Mouse (Mus musculus) cerebellum, postnatal 36 days (tissue): ENCODE data around the gene Hirip3.
"Not testable (repeated sequence)": the region's sequence is repeated elsewhere in the genome, so short reads cannot be mapped to it uniquely, and the experiment has no call there.

ENCODE experiments used
- DNase-seq, 2 experiments: peaks; one replicate each; pipeline ENCODE4 v3.0.0; 2021 to 2022; ENCODE audit warnings: mixed read lengths in 2 of 2

The Hirip3 gene

DNA sequence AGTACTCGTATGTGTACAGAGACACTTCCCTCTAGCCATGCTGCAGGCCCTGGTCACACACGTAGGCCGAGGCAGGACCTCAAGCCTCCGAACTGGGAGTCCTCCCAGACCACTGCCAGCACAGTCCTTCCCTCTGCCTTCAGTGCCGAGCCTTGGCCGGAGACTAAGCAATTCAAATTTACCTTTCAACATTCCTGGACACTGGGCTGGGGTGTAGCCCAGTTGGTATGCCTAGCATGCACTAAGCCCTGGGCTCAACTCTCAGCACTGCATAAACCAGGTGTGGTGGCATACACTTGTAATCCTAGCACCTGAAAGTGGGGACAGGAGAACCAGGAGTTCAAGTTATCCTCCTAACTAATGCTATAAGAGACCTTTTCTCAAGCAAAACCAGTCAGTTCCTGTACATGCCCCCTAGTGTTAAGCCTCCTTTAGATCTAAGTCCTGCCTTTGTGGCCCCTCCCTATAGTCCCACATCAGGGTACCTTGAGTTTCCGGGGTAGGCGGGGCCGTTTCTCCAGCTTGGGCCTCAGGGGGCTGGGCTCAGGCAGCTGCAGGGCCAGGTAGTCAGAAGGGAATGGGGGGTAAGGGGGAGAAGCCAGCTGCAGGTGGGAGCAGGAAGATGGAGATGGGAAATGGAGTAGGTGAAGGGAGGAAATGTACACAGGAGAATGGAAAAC lies 4.9 kb upstream of the Hirip3 start:
- no peak for DNase-seq

DNA sequence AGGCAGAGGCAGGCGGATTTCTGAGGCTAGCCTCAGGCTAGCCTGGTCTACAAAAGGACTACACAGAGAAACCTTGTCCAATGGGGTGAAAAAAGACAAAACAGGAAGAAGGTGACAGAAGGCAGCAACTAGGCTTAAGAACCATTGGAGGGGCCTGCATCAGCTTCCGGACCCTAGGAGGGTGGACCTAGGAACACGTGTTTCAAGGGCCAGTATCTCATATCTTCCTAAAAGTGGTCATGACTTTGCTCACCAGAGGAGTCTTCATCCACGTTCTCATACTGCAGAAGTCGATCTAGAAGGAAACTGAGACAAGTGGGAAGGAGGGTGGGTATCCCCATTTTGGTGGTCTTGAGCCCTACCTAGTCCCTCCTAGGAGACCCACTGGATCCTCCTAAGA lies 785 bp upstream of the Hirip3 start:
- no peak for DNase-seq

DNA sequence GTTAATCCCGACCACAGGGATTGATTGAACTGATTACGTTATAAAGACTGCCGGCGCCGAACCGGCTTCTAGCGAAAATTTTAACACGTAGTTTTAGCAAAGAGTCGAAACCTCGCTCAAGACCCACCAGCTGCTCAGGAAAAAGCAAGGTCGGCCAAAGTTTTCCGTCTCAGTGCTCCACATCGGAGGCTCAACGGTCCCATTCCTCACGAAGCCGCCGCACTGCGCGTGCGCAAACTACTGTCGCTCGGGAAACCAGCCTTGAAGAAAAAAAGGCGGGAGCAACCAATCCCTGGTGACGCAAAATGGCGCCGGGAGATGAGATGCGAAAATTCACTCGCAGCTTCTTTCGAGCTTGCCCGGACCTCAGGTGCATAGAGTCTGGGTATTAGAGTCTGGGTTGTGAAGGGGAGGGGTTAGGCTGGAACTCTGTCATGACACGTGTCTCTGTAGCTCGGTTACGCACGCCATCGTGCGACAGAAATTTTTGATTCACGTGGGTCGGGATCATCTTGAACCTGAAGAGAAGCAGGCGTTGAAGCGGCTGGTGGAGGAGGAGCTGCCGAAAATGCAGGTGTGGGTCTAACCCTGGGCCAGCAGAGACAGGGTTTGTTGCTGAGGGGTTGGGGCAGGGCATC lies 494 bp downstream of the Hirip3 start, which contains the start of gene Ino80e:
Gene Ino80e, minus strand, starts transcription at position 231 of the 638 bp plus-strand sequence.
- peak; percentile 94 to 97 for DNase-seq

DNA sequence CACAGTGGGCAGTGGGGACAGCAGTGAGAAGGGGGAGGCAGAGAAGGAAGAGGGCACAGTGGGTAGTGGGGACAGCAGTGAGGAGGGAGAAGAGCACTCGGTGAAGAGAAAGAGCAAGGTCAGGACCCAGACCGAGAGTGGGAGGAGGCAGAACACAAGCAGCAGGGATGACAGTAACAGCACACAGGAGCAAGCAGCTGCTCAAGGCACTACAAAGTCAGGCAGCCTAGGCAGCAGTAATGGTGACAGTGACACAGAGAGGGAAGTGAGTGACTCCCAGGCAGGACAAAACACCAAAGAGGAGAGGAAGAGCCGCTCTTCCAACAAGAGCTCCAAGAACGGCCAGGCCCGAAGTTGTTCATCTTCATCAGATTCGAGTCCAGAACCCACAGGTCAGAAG lies 2.0 kb downstream of the Hirip3 start:
- DNase-seq: no peak

DNA sequence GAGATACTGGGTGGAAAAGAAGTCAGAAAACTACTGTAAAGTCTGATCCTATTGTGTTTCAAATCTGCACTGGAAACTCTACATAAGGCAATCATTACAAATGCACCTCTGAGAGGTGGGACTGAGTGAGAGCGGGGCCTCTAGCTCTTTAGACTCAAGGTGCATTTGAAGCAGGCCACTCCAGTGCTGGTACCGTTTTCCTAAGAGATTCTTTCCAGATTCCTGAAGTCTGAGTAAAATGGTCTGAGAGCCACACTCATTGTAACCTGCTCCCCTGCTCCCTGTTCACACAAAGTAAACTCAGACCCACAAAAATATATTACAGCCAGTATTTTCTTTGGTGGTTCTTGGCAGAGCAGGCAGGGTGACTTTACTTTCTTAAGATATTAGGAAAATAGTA lies 5.8 kb downstream of the Hirip3 start:
- no peak for DNase-seq

DNA sequence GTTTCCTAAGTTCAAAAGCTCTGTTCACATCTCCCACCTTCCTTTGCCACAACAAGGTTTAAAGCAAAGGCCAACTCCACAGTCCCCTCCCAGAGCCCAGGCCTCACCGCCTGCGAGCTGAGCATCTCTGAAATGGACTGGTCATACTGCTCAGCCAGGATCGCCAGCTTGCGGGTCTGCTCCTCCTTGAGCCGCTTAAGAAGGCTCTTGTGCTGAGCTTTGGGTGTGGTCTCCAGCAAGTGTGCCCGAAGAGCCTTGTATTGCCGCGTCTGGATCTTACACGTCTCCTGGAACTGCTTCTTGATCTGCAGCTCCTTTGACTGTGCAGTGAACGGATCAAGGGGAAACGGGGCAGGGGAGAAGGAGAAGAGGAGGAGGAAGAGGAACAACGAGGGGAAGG lies 6.2 kb downstream of the Hirip3 start:
- no peak for DNase-seq

DNA sequence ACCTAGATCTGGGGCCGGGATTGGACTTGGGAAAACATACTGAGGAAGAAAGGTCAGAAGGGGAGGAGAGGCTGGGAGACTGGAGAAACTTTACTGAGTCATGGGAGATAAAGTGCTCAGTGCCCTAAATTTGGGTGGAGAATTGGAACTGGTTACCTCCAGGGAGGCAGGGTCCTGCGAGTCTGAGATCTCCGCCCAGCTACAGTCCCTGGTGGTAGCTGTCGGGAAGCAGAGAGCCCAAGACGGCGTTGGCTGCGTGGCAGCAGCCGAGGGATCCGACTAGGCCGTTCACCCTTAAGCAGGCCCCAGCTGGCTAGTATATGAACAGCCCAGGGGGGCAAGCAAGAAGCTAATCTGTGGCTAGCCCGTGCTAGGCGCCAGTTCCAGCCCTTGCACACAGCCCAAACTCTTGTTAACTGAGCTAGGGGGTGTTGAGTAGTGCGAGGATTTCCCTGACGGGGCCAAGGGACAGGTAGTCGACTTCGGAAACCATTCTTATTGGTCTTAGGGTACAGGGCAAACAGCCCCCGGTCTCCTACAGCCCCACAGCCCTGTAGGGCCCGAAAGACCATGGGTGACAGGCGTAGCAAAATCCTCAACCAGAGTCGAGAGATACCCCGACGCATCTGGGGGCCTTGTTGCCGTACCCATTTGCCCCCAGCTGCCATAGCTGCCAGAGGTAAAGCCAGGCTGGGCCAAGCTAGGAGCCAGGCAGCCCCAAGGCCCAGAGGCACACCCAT lies 8.2 kb downstream of the Hirip3 start:
- no peak for DNase-seq

DNA sequence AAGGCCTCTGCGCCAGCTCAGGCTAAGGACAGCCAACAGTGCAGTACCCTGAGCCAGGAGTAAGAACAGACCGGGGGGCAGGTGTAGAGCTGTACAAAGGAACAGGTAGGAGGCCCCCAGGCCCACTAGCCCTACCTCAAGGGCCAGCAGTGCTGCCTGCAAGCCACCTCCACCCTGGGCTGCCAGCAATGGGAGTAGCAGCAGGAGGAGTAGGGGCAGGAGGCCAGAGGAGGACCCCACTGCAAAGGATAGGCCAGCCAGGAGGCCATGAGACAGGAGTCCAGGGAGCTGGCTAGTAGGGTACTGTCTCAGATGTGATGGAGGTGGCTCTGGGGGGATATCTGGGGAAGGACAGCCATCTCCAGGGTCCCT lies 8.7 kb downstream of the Hirip3 start:
- no peak for DNase-seq

DNA sequence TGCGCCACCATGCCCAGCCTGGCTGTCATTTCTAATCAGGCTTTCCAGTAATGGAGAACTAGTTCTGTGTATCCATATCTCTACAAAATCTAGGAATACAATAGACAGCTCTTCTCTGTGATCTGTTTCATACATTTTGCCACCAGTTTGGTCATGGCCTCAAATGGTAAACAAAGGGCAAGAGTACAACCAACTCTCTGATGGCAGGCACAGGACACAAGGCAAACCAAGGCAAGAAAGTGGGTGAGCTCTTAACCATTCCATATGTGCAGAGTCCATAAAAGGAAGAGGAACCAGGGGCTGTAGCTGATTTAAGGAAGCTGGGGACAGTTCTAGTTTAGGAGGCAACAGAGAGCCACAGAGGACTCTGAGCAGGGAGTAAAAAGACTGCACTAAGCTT lies 15.5 kb downstream of the Hirip3 start:
- no peak for DNase-seq

DNA sequence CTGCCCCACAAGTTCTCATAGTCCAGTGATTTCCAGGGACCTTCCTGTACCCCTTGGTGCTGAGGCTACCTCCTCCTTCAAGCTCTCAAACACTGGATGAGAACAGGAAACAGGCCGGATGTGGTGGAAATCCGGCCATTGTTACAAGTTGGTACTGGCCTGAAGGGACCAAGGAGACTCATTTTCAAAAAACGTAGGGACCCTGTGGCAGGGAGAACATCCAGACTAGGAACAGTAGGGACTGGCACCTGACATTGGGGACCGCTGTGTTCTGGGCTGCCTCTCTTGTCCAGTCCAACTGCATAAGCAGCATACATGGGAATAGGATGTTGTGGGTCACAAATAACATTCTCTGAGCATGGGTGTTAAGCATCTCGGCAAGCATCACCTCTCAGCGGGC lies 19.3 kb downstream of the Hirip3 start:
- no peak for DNase-seq

DNA sequence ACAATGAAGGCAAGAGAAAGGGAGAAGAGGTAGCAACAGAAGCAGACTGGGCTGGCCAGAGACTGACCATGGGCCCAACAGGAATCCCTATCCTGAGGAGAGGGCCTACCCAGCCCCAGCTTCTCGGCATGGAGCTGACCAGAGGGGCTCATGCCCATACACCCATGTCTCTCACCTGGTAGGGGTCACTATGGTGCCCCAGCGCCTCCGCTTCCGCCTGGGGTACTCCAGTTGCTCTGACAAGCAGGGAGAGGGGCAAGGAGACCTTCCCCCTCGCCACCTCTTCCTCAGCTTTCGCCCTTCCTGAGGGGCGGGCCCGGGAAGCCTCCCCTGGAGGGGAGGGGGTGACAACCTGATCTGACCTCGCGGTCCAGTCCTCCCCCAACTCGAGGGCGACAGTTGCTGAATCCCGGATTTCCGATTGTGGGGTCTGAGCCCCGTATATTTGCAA lies 22.0 kb downstream of the Hirip3 start:
- no peak for DNase-seq

DNA sequence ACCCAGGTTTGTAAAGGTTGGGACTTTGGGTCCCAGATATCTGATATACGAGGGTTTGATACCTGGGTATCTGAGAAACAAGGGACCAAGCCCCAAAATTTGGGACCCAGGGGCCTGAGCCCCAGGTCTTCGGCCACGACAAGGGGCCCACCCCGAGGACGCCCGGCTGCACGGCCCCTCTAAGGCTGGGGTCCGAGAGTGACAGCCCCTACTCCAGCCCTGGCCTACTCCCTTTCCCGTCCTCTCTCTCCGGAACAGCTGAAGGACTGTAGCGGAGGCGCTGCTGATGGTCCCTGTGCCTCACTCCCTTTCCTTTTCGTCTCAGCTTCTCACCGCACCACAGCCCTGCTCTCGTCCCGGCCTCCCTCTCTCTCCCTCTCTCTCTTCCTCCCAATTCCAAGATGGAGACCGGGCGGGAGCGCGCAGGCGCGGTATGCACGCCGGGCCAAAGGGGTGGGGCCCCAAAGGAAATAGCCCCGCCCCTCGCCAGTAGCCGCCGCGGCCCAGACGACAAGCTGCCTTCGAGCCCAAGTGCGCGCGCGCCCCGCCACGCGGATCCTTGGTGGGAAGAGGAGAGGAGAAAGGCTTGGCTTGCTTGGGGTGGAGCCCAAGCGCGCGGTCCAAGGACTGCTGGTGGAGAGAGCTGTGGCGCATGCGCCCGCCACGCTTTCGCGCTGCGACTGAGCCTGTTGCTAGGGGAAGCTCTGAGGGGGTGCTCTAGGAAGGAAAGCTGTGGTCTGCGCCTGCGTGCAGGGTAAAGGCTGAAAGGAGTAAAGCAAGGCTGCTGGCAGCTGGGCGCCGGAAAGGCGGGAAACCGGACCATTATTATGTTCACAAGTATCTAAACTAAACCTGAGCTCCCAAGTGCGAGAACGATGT lies 22.8 kb downstream of the Hirip3 start, which contains the start of gene Taok2:
Gene Taok2, minus strand, starts transcription at position 418 of the 879 bp plus-strand sequence.
- peak; percentile 96 to 98 for DNase-seq

DNA sequence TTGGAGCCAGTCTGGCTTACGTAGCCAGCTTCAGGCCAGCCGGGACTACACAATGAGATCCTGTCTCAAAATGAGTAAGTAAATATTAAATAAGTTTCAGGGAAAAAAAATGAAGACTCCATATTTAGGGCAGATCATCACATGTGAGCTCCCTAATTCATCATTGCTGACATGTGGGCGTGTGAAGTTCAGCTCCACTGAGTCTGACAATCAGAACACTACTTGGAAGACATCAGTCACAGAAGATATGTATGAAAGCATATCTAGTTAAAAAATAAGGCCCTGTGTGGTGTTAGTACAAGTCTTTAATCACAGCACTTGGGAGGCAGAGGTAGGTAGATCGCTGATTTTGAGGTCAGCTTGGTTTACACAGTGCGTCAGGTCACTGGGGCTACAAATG lies 25.5 kb downstream of the Hirip3 start:
- no peak for DNase-seq

DNA sequence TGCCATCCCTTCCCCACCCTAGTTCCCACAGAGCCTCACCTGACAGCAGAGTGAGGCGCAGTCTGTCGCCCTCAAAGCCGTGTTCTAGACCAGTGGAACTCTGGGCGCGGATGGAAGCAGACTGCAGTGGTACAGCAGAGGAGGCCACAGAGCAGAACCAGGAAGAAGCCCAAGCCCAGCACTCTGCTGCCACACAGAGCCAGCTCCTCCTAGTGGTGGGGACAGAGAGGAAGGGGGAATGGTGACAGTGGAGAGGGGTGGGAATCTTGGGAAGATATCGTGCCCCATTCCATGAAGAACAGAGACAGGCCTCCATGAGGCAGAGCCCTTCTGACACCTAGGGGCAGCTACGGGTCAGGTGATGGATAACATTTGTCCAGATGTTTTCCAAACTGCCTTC lies 27.1 kb downstream of the Hirip3 start:
- no peak for DNase-seq

DNA sequence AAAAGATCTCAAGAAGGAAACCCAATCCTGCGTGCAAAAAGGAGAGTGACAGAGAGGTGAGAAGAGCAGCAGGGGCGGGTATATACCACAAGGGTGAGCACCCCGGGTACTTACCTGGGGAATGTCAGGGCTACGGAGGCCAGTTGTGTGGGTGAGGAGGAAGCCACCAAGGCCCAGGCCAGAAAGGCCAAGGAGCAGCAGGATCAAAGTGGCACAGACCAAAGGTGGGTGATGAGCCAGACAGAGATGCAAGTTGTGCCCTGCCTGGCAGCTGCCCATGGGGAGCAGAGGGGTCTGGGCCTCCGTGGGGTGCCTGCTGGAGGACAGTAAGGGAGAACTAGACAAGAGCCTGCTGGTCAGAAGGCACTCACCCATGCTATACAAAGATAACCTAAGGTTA lies 35.1 kb downstream of the Hirip3 start:
- no peak for DNase-seq

DNA sequence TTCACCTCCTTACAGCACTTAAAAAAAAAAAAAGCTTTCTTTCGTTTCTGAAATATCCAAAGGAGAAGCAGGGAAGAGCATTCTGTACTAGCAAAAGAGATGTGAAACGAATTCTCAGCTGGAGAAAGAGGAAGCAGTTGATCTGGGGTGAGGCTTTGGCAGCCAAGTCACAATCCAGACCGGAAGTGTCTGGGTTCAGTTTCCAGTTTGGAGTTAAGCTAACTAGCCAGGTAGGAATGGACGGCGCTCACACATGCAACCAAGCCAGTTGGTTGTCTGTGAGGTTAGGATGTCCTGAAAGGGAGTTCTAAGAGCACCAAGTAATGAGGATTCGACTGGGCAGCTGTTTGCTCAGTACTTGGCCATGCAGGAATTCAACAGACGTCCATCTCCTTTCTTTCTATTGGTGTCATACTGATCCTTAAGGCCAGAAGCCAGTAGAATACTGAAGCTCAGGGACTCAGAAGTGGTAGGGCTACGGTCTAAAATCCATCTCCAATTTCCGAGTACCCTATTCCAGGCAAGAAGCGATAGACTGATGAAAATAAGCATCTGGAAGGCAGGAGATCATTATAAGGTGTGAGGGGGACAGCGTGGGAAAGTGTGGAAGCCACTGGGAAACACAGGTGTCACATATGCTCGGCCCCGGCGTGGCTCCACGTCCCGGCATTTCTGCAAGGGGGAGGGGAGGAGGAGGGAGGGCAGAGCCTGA lies 35.8 kb downstream of the Hirip3 start:
- DNase-seq: no peak

DNA sequence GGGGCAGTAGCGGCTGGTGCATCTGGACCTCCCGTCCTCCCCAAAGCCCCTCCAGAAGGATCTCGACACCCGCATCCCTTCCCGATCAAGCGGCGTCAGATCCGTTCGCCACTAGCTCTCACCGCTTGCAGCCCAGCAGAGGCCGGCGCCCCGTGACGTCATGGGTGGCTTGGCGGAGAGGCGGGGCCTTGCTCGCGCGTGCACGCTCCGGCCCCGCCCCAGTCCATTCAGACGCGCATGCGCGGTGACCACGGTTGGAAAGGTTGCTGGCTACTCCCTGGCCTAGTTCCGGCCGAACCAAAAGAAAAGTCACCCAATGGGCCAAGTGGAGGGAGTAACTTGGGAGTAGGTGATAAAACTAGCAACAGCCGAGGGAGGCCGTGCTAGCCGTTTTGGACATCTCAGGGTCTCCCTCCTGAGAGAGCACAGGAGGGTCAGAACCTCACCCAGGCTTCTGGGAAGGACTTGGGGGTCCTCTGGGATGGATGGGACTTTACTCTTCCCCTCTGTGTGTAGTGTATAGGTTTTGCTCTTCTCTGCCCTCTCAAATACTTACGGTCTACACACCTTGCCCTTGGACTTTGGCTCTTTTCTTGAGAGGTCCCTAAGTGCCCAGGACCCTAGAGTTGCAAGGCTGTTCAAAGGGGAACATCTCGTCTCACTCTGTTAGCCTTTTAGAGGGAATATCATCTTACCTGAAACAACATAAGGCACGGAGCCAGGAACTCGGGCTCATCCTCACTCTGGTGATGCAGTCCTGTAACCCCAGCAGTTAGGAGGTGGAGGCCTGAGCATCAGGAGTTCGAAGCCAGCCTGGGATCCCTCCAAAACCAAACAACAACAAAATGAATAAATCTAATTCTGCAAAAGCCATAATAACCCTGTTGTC lies 36.6 kb downstream of the Hirip3 start:
- DNase-seq: peak; percentile 98 to 99

DNA sequence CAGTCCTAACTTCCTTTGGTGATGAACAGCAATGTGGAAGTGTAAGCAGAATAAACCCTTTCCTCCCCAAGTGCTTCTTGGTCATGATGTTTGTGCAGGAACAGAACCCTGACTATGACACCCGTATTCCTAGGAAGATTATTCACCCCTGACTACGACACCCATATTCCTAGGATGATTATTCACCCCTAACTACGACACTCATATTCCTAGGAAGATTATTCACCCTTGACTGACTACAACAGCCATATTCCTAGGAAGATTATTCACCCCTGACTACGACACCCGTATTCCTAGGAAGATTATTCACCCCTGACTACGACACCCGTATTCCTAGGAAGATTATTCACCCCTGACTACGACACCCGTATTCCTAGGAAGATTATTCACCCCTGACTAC lies 38.0 kb downstream of the Hirip3 start:
- DNase-seq: not testable (repeated sequence)

DNA sequence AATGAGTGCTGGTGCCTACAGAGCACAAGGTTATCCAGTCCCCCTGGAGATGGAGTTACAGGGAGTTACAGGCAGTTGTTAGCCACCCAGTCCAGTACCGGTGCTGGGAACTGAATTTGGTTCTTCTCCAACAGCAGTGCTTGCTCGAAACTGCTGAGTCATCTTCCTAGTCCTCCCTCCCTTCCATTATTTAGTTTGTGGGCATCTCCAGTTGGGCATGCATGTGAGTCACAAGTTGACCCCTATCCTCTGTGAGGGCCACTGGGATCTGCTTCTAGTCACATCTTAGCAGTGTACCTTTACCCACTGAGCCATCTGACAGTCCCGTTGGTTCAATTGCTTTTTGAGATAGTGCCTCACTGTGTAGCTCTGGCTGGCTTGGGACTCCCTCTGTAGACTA lies 43.8 kb downstream of the Hirip3 start:
- no peak for DNase-seq

DNA sequence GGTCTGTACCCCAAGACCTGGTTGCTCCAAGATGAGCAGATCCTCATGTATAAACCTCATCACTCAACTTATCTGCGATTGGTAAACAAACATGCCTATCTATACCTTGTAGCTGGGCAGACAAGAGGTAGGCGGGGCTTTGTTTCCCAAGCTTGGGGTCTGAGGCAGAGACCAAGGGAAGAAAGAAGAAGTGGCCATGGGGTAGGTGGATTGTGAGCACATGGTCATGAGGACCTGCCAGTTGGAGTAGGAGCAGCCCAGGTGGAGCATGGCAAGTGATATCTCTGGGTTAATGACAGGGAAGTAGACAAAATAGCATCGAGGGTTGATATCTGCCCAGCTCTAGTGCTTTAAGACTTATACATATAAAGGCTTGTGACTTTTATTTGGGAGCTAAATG lies 53.1 kb downstream of the Hirip3 start:
- no peak for DNase-seq
